In genomic region chr15:59845158-59845739, GRCm38 (mm10) we compare ENCODE assay signal across 14 mouse cellular contexts.
DNase-seq lines count a peak whose midpoint lies in the region; ATAC-seq and TF ChIP-seq lines count a peak whose summit lies in the region.
"Had no signal": no experiment of that assay in that cellular context is flagged by ENCODE, and none has a peak within 500 bp of the region (broad histone marks: within the 10 kb centered on the region; RNA-seq: fewer than 3 reads in every experiment).

No protein-coding gene starts in this region.

- TF ChIP-seq CTCF in lung, adult 2 months (IDR thresholded peaks at IDR 0.05; ENCODE audit: insufficient read depth, low read length), result peak; percentile 10; the same call in 1 of the 2 replicates
- no peak for TF ChIP-seq CTCF in Patski (IDR thresholded peaks at IDR 0.05)

- in situ Hi-C loops in Patski (cut with MboI; ENCODE audit: low pct_unique_long_range_greater_than_20kb), result no loop called here

- H3K36me3 ChIP-seq in hindbrain, embryonic 11.5 days (ENCODE audit: control insufficient read depth, insufficient read depth, low read length), result no peaks in the 10 kb centered on the region

- peak; percentile 33 for DNase-seq in gastrocnemius, adult 18-20 months (ENCODE audit: low spot score)
- no peak for DNase-seq in gastrocnemius, postnatal 14 days
- no peak for DNase-seq in lung, adult 2 months
- DNase-seq in lung, postnatal 10 days, result no peak
- DNase-seq in Patski (ENCODE audit: low read depth, low spot score), result no peak
- DNase-seq in hindbrain, embryonic 11.5 days (ENCODE audit: low spot score), result no peak
- no peak for DNase-seq in testis, postnatal 10 days (ENCODE audit: low spot score)
- DNase-seq: cerebellum, adult 9-10 months; kidney, postnatal 25 days; thymus, adult 2 months had no signal

- no peak overlapping the region for H3K4me3 ChIP-seq in lung, adult 2 months (replicated peaks; ENCODE audit: extremely low read depth, low read depth, low read length)
- H3K4me3 ChIP-seq in hindbrain, embryonic 11.5 days (ENCODE audit: low read depth, low read length), result no peak overlapping the region
- H3K4me3 ChIP-seq: forebrain, embryonic 13.5 days had no signal

- no peaks in the 10 kb centered on the region for H3K4me1 ChIP-seq in lung, adult 2 months (ENCODE audit: control insufficient read depth, insufficient read depth, low read length)
- no peaks in the 10 kb centered on the region for H3K4me1 ChIP-seq in hindbrain, embryonic 11.5 days (replicated peaks; ENCODE audit: control insufficient read depth, insufficient read depth, low read length)

- POLR2A ChIA-PET in Patski (lab: Charles Lee), result no interaction called here

- no peak overlapping the region for H3K4me2 ChIP-seq in hindbrain, embryonic 11.5 days (replicated peaks; ENCODE audit: low read depth, low read length)
- H3K4me2 ChIP-seq: forebrain, embryonic 13.5 days had no signal

- H3K9ac ChIP-seq in hindbrain, embryonic 11.5 days (ENCODE audit: low read depth, low read length), result no peak overlapping the region
- H3K9ac ChIP-seq: forebrain, embryonic 13.5 days had no signal

- peak; percentile 66 for ATAC-seq in Patski
- ATAC-seq in monocyte, adult 5-6 weeks (replicated peaks; ENCODE audit: insufficient number of reproducible peaks, low FRiP score, low TSS enrichment, poor library complexity, severe bottlenecking), result peak; percentile 71
- no peak for ATAC-seq in hindbrain, embryonic 11.5 days (ENCODE audit: low FRiP score)
- ATAC-seq: CD4-positive, CD25-positive, alpha-beta regulatory T cell, adult 4 months; forebrain, embryonic 13.5 days; inflammation-experienced regulatory T-cells, adult 6 months had no signal

- H3K27ac ChIP-seq in hindbrain, embryonic 11.5 days (ENCODE audit: low read depth, low read length), result no peak overlapping the region
- H3K27ac ChIP-seq: forebrain, embryonic 13.5 days had no signal

- H3K9me3 ChIP-seq in hindbrain, embryonic 11.5 days (ENCODE audit: control insufficient read depth, low read length), result no peaks in the 10 kb centered on the region
- H3K9me3 ChIP-seq: forebrain, embryonic 13.5 days had no signal

- TF ChIP-seq POLR2A in lung, adult 2 months (IDR thresholded peaks at IDR 0.05; ENCODE audit: borderline replicate concordance, extremely low read depth, low read depth, low read length), result no peak

- H3K27me3 ChIP-seq in Patski, result no peaks in the 10 kb centered on the region
- H3K27me3 ChIP-seq in hindbrain, embryonic 11.5 days (ENCODE audit: control insufficient read depth, insufficient read depth, low read length), result no peaks in the 10 kb centered on the region
- H3K27me3 ChIP-seq: forebrain, embryonic 13.5 days had no signal

- intact Hi-C loops in gastrocnemius, postnatal 14 days (cut with DNase I; ENCODE audit: low total_unique reads), result no loop called here

- CTCF ChIA-PET in Patski (lab: Charles Lee), result interaction anchor here (1.3 kb wide), 1 partner anchor 12 kb away, joined by 4 read pairs; no protein-coding TSS in a partner anchor

- 49% methylated on average over 7 of the region's 7 CpGs for WGBS in lung, adult 2 months
- 77% methylated on average over 7 of the region's 7 CpGs for WGBS in hindbrain, embryonic 11.5 days
